Mouse (Mus musculus): ENCODE results near the gene Yju2. TPM values are rescaled to one million over a fixed set of nuclear protein-coding genes. Genes with fewer than 3 reads are reported as not detected.

Gene Yju2
- polyA plus RNA-seq, 1 experiment from 2014 or later, result 22.7 TPM

DNA sequence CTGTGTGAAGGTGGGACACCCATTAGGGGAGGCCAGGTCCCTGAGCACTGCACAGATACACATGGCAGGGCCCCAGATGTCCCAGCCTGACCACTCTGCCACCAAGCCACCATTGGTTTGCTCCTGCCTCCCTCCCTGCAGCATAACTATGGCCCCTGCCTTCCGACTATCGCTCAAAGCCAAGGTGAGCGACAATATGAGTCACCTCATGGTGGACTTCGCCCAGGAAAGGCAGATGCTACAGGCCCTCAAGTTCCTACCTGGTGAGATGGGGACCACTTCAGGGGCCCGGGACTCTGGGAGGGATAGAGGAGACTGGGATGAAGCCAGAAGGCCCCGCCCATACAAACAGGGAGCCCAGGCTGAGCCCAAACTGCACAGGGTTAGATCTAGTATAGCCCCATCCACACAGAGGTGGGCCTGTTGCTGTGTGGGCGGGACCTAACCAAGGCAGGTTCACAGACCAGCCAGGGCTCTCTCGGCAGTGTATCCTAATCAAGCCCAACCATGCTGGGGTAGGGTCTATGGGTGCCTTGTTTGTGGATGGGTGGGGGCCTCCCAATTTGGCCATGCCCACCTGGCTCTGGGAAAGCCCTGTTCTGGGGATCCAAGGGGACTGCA lies 31.5 kb downstream of the Yju2 start:
- H3K9me3 ChIP-seq, result no peaks in the 10 kb centered on the region
- H3K4me1 ChIP-seq (replicated peaks), result peaks cover 16% of the 10 kb centered on the region
- no peak for ATAC-seq (ENCODE audit: low FRiP score, low read depth)
- no peak overlapping the region for H3K27ac ChIP-seq (replicated peaks)
- 83% methylated on average over 8 of the region's 8 CpGs for WGBS
- no peak overlapping the region for H3K4me2 ChIP-seq
- no peaks in the 10 kb centered on the region for H3K27me3 ChIP-seq
- no peak overlapping the region for H3K9ac ChIP-seq
- H3K36me3 ChIP-seq, result peaks cover 36% of the 10 kb centered on the region
- H3K4me3 ChIP-seq, result no peak overlapping the region

DNA sequence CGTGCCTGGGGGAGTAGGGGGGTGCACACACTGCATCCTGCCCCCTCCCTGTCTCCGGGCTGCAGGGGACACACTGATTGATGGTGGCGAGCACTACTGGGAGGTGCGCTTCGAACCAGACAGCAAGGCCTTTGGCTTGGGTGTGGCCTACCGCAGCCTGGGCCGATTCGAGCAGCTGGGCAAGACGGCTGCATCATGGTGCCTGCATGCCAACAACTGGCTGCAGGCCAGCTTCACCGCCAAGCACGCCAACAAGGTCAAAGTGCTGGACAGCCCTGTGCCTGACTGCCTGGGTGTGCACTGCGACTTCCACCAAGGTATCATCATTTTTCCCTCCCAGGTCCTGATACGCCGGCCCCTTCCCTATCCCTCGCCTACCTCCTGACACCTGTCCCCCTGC lies 37.1 kb downstream of the Yju2 start:
- WGBS, result 79% methylated on average over 15 of the region's 15 CpGs
- no peak overlapping the region for H3K4me3 ChIP-seq
- no peaks in the 10 kb centered on the region for H3K9me3 ChIP-seq
- no peak overlapping the region for H3K9ac ChIP-seq
- H3K4me2 ChIP-seq, result no peak overlapping the region
- no peak overlapping the region for H3K27ac ChIP-seq (replicated peaks)
- peaks cover 12% of the 10 kb centered on the region; the same call in 1 of the 2 replicates for H3K27me3 ChIP-seq
- peaks cover 47% of the 10 kb centered on the region for H3K36me3 ChIP-seq
- H3K4me1 ChIP-seq (replicated peaks), result no peaks in the 10 kb centered on the region
- no peak for ATAC-seq (ENCODE audit: low FRiP score, low read depth)

DNA sequence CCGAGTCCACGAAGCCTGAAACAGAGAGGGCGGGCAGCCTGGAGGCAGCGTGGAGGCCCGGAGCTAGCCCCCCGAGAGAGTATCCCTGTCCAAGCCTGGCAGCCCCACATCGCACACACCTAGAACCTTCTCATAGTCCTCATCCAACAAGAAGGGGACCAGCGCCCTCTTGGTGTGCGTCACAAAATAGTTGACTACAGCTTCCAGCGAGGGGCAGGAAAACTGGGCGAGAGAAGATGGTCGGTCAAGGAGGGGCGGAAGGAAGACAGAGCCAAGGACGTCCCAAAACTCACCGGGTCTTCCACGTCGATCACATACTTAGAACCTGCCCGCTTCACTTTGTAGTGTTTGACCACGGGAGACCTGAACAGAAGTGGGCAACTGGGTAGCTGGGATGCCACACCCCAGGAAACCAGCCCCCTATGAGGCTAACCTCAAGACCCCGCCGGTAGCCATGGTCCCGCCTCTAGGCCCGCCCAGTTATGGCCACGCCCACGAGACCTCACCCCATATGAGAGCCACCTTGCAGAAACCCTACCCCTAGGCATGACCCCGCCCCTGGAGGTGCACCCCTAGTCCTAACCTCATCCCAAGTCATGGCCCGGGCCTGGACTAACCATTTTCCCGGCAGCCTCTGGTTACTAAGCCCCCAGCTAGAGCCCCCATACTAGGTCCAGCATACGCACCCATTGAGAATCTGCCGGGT lies 41.0 kb downstream of the Yju2 start:
- H3K9ac ChIP-seq, result no peak overlapping the region
- 0 out of 2 replicates have a peak, but pooled peaks have one; percentile 39 for ATAC-seq (ENCODE audit: low FRiP score, low read depth)
- whole genome bisulfite sequencing, result 10% methylated on average over 30 of the region's 30 CpGs
- no peaks in the 10 kb centered on the region for H3K9me3 ChIP-seq
- H3K4me1 ChIP-seq (replicated peaks), result no peaks in the 10 kb centered on the region
- H3K36me3 ChIP-seq, result peaks cover 22% of the 10 kb centered on the region
- peaks cover 12% of the 10 kb centered on the region; the same call in 1 of the 2 replicates for H3K27me3 ChIP-seq
- no peak overlapping the region for H3K4me3 ChIP-seq
- no peak overlapping the region for H3K27ac ChIP-seq (replicated peaks)
- no peak overlapping the region for H3K4me2 ChIP-seq

DNA sequence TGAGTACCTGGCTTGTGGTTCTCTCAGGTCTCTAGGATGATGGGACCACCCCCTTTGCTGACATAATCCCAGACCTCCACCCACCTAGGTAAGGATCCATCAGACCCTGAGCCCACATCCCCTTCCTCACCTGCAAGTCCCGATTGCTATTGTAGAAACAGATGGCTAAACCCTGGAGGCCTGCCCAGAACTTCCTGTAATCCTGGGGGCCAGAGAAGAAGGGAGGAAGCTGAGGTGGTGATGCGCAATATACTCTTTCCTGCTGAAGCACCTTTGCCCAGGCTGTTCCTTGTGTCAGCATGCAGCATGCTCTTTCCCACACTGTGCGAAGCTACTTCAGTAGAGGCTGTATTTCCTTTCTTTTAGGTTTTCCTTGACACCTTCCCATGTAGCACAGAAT lies 44.1 kb downstream of the Yju2 start:
- Histone ChIP-seq H3K4me1 (replicated peaks) (peaks cover 9% of the 10 kb centered on the region), H3K36me3 (no peaks in the 10 kb centered on the region), H3K27me3 (peaks cover 12% of the 10 kb centered on the region; the same call in 1 of the 2 replicates), H3K4me3 (no peak overlapping the region), H3K9me3 (no peaks in the 10 kb centered on the region), H3K9ac (no peak overlapping the region), H3K27ac (replicated peaks) (no peak overlapping the region), H3K4me2 (no peak overlapping the region)
- 90% methylated on average over 3 of the region's 3 CpGs for WGBS
- no peak for ATAC-seq (ENCODE audit: low FRiP score, low read depth)

DNA sequence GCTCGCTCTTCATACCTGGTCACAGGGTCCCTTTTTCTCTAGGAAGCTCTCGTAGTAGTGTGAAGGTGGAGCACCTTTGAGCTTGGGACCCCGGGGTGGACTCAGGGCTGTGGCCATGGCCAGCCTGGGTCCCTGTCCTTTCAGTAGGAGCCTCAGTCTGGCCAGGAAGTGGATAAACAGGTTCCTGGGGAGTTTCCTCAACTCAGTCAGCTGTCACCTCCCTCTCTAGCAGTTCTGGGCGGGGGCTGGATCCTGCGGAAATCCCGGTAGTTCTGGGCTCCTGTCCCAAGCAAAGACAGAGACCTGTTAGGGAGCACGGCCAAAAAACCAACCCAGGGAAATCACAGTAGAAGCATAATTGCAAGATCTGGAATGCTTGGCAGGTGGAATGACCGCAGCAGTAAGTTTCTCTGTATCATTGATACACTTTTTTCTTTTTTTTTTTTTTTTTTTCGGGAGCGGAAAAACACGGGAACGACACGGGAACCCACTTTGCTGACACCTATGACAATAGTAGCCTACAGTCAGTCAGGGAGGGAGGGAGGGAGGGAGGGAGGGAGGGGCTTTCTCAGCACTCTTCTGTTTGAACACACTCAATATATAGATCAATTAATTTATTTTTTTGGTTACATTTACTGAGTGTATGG lies 46.6 kb downstream of the Yju2 start, which contains the start of the genes Stap2 and Mpnd:
Gene Stap2, minus strand, starts transcription at position 170 of the 647 bp plus-strand sequence.
Gene Mpnd, plus strand, starts transcription at position 297 of the 647 bp plus-strand sequence.
- H3K27me3 ChIP-seq, result 0 out of 2 replicates have a peak, but pooled peaks cover 4% of the 10 kb centered on the region
- H3K4me1 ChIP-seq (replicated peaks), result peaks cover 18% of the 10 kb centered on the region
- H3K4me2 ChIP-seq, result no peak within 1 kb of the TSS
- H3K9ac ChIP-seq, result no peak within 1 kb of the TSS
- no peaks in the 10 kb centered on the region for H3K36me3 ChIP-seq
- 64% methylated on average over 13 of the region's 13 CpGs for WGBS
- ATAC-seq (ENCODE audit: low FRiP score, low read depth), result no peak
- H3K9me3 ChIP-seq, result no peaks in the 10 kb centered on the region
- H3K27ac ChIP-seq (replicated peaks), result no peak within 1 kb of the TSS
- no peak within 1 kb of the TSS for H3K4me3 ChIP-seq

DNA sequence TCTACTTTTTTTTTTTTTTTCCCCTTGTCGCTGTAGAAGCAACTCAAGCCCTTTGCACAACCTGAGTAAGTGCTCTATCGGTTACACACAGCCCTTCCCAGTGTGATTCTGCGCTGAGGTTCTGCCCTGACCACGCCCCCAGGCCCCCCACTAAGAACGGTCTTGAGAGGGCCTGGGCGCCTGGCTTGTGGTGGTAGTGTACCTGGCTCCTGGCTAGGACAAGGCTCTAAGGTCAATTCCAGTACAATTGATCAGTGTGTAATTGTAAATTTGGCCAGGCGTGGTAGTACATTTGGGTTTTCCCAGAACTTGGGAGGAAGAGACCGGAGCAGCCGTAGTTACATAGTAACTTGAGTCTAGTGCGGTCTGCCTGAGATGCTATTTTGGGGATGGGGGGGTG lies 48.1 kb downstream of the Yju2 start:
- Histone ChIP-seq H3K4me3 (no peak overlapping the region), H3K9me3 (no peaks in the 10 kb centered on the region), H3K4me1 (replicated peaks) (peaks cover 30% of the 10 kb centered on the region), H3K4me2 (no peak overlapping the region), H3K36me3 (no peaks in the 10 kb centered on the region; the same call in 1 of the 2 replicates), H3K27me3 (no peaks in the 10 kb centered on the region), H3K9ac (no peak overlapping the region), H3K27ac (replicated peaks) (peak overlapping the region; percentile 96; the same call in 1 of the 2 replicates)
- 54% methylated on average over 10 of the region's 10 CpGs for WGBS
- ATAC-seq (ENCODE audit: low FRiP score, low read depth), result no peak

DNA sequence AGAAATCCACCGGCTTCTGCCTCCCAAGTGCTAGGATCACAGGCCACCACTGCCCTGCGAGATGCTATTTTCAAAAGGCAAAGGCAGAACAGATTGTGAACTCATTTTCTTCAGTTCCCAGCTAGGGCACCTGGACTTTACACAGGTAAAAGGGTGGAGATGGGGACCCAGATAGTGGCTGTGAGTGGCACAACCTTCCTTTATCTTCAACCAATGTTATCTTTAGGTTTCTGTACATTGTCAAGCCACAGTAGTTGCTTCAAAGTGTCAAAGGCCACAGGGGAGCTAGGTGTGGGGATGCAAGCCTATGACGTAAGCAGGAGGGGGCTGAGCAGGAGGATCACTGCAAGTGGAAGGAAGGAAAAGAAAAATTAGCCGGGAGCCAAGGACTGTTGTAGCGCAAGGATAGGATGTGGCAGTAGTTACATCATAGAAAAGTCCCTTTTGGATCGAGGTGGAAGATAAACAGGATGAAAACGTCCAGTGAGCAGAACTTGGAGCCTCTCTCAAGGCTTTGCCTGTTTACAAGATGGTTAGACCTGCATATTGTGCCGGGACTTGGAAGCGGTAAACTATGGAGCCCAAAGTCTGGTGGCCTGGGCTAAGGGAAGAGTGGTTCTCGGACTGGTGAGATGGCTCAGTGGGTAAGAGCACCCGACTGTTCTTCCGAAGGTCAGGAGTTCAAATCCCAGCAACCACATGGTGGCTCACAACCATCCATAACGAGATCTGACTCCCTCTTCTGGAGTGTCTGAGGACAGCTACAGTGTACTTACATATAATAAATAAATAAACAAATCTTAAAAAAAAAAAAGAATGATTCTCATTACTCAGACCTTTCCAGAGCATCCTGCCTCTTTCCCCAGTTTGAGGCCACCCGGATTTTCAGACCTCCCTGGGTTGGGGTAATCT lies 48.8 kb downstream of the Yju2 start:
- H3K4me3 ChIP-seq, result peak overlapping the region; percentile 79
- H3K9me3 ChIP-seq, result no peaks in the 10 kb centered on the region
- H3K9ac ChIP-seq, result no peak overlapping the region
- H3K4me1 ChIP-seq (replicated peaks), result peaks cover 30% of the 10 kb centered on the region
- WGBS, result 29% methylated on average over 14 of the region's 14 CpGs
- H3K27ac ChIP-seq (replicated peaks), result peak overlapping the region; percentile 96
- H3K4me2 ChIP-seq, result peak overlapping the region; percentile 98
- no peak for ATAC-seq (ENCODE audit: low FRiP score, low read depth)
- no peaks in the 10 kb centered on the region for H3K27me3 ChIP-seq
- H3K36me3 ChIP-seq, result no peaks in the 10 kb centered on the region; the same call in 1 of the 2 replicates

DNA sequence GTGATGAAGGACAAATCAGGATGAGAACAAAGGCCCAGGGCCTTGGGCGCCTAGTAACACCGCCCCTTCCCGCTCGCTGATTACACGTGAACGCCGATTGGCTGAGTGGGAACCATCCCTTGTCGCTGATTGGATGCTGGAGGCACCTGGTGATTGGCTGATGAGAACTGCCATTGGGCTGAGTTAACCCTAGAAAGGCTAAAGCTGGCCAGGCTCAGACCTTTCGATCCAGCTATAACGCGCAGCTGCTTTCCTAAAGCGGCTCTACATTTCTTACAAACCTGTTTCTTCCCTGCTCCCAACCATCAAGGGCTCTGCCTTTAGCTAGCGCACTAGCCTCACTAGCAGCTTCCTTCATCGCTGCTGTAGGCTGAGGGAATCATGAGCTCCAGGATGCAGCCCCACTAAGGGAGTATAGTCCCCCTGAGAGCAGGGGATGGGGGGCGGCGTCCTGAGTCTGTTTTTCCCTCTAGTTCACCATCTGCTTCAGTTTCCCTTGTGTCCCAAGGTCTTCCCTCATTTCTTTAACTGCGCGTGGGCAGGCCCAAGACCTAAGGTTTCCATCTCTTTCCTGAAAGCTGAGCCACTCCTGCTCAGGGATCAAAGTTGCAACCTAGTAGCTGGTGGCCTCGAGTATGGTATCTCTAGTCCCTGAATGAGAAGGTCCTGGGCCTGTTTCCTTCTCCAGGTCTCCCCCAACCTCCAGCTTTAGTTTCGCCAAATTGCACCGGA lies 49.6 kb downstream of the Yju2 start:
- H3K4me3 ChIP-seq, result peak overlapping the region; percentile 79
- peaks cover 6% of the 10 kb centered on the region for H3K36me3 ChIP-seq
- peak; percentile 95 for ATAC-seq (ENCODE audit: low FRiP score, low read depth)
- H3K9me3 ChIP-seq, result no peaks in the 10 kb centered on the region
- H3K9ac ChIP-seq, result peak overlapping the region; percentile 81
- peaks cover 30% of the 10 kb centered on the region for H3K4me1 ChIP-seq (replicated peaks)
- H3K4me2 ChIP-seq, result peak overlapping the region; percentile 98
- no peaks in the 10 kb centered on the region for H3K27me3 ChIP-seq
- WGBS, result under 1% methylated on average over 21 of the region's 21 CpGs
- peak overlapping the region; percentile 96 for H3K27ac ChIP-seq (replicated peaks)

DNA sequence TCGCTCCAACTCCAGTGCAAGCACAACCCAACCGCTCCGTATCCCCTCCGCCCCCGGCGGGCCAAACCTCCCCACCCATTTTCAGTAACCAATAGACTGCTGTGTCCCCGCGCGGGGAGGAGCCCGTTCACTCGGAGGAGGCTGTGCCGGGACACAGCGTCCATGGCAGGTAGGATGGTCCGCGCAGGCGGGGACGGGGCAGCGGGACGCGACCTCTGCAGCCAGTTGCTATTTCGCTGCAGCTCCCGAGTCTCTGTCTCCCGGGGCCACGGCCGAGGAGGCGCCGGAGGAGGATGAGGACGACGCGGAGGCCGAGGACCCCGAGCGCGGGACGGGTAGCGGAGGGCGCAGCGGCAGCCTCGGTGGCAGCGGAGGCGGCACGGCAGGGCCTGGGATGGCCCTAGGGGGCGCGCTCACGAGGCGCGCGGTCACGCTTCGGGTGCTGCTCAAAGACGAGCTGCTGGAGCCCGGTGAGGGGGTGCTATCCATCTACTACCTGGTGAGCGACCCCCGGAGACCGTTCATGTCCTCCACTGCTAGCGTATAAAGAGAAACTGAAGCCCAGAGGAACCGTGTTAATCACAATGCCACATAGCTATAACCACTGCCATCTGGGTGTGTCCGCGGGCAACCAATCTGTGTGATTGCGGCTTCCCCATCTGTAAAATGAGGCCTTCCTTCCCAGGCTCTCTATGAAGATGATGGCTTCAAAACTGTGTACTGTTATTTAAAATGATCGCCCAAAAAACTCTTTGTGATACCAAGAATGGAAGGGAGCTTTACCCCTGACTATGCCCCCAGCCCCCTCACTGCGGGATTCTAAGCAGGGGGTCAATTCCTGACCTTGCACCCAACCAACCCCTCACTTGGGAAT lies 50.4 kb downstream of the Yju2 start:
- Histone ChIP-seq H3K4me1 (replicated peaks) (peaks cover 30% of the 10 kb centered on the region), H3K9ac (peak overlapping the region; percentile 81), H3K36me3 (peaks cover 6% of the 10 kb centered on the region), H3K4me3 (peak overlapping the region; percentile 79), H3K9me3 (no peaks in the 10 kb centered on the region), H3K4me2 (peak overlapping the region; percentile 98), H3K27me3 (no peaks in the 10 kb centered on the region), H3K27ac (replicated peaks) (peak overlapping the region; percentile 96)
- WGBS, result under 1% methylated on average over 60 of the region's 62 CpGs
- ATAC-seq (ENCODE audit: low FRiP score, low read depth), result peak; percentile 90

DNA sequence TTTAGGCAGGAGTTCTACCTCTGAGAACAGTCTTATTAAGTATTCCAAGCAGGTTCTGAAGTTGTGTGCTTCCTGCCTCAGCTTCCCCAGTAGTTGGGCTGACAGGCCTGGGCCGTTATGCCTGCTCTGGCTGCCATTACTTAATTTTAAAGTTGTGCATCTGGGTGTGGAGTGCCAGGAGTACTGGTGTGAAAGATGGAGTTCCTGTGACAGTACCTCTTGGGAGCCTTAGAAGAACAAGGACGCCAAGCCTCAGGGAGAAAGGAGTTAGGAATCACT lies 51.0 kb downstream of the Yju2 start:
- peak overlapping the region; percentile 96 for H3K27ac ChIP-seq (replicated peaks)
- peaks cover 30% of the 10 kb centered on the region for H3K4me1 ChIP-seq (replicated peaks)
- ATAC-seq (ENCODE audit: low FRiP score, low read depth), result no peak
- peak overlapping the region; percentile 79 for H3K4me3 ChIP-seq
- peak overlapping the region; percentile 81 for H3K9ac ChIP-seq
- no peaks in the 10 kb centered on the region for H3K27me3 ChIP-seq
- no peaks in the 10 kb centered on the region for H3K9me3 ChIP-seq
- 36% methylated on average over 2 of the region's 2 CpGs for WGBS
- H3K4me2 ChIP-seq, result peak overlapping the region; percentile 98
- peaks cover 9% of the 10 kb centered on the region for H3K36me3 ChIP-seq

Data from hindbrain, embryonic 15.5 days (tissue).